Mouse (Mus musculus): ENCODE data around the gene Pold4. TPM values are rescaled to one million over a fixed set of nuclear protein-coding genes. Genes with fewer than 3 reads are reported as not detected.

Gene Pold4
- total and polyA plus RNA-seq, 3 experiments, result 36.8 to 76.4 (median 53.4) TPM

- Histone ChIP-seq H3K79me2 (replicated peaks; ENCODE audit: control insufficient read depth, extremely low read depth, insufficient read depth, poor library complexity, severe bottlenecking) (no peaks in the 10 kb centered on the region), H3K4me1 (ENCODE audit: control insufficient read depth in 1 of 2, insufficient read depth in 2 of 2) (peaks cover 24 to 63% of the 10 kb centered on the region in 2 experiments), H3K36me3 (replicated peaks in 1 of 2; ENCODE audit: control insufficient read depth in 1 of 2, insufficient read depth in 1 of 2, low read length in 1 of 2) (peaks cover 0 to 5% of the 10 kb centered on the region in 2 experiments), H3K27ac (ENCODE audit: insufficient read depth, low read depth) (no peak overlapping the region), H3K9ac (ENCODE audit: insufficient read depth, low read depth) (no peak overlapping the region), H3K27me3 (replicated peaks) (peaks cover 8% of the 10 kb centered on the region), H3K4me2 (ENCODE audit: insufficient read depth, low read depth, poor library complexity, severe bottlenecking) (no peak overlapping the region), H3K9me3 (replicated peaks; ENCODE audit: low read length) (no peaks in the 10 kb centered on the region), H3K4me3 (replicated peaks in 1 of 3; ENCODE audit: low read depth in 2 of 3, low read length in 2 of 3, poor library complexity in 1 of 3) (no peak overlapping the region)
- TF ChIP-seq ZMIZ1 (IDR thresholded peaks at IDR 0.05; ENCODE audit: low read depth, low read length) (no peak), TBP (conservative IDR thresholded peaks at IDR 0.05; ENCODE audit: low read depth, low read length) (no peak), MYC (IDR thresholded peaks at IDR 0.05; ENCODE audit: low read depth, low read length) (no peak), ZKSCAN1 (IDR thresholded peaks at IDR 0.05; ENCODE audit: borderline replicate concordance, low read depth, low read length) (no peak), JUN (IDR thresholded peaks at IDR 0.05; ENCODE audit: insufficient read depth, low read depth, low read length) (no peak), USF1 (IDR thresholded peaks at IDR 0.05; ENCODE audit: low read depth, low read length) (no peak), NRF1 (IDR thresholded peaks at IDR 0.05; ENCODE audit: low read depth, low read length) (no peak), CHD1 (IDR thresholded peaks at IDR 0.05; ENCODE audit: low read depth, low read length) (no peak), ELF1 (IDR thresholded peaks at IDR 0.05; ENCODE audit: low read depth, low read length) (no peak), HCFC1 (IDR thresholded peaks at IDR 0.05; ENCODE audit: low read depth, low read length) (no peak), MAFK (IDR thresholded peaks at IDR 0.05; ENCODE audit: insufficient replicate concordance, low read length) (no peak), ETS1 (conservative IDR thresholded peaks at IDR 0.05; ENCODE audit: low read depth, low read length) (no peak), BHLHE40 (IDR thresholded peaks at IDR 0.05; ENCODE audit: low read depth, low read length) (no peak), CTCF (conservative IDR thresholded peaks at IDR 0.05 in 1 of 2, IDR thresholded peaks at IDR 0.05 in 1 of 2; ENCODE audit: low read depth in 2 of 2, low read length in 2 of 2) (no peak), MAX (IDR thresholded peaks at IDR 0.05; ENCODE audit: low read length) (no peak), NELFE (IDR thresholded peaks at IDR 0.05; ENCODE audit: low read depth, low read length) (no peak), MXI1 (IDR thresholded peaks at IDR 0.05; ENCODE audit: low read depth, low read length) (no peak), MEF2A (IDR thresholded peaks at IDR 0.05; ENCODE audit: borderline replicate concordance, low read depth, low read length) (no peak), ZNF384 (IDR thresholded peaks at IDR 0.05; ENCODE audit: low read depth, low read length) (no peak), SMC3 (IDR thresholded peaks at IDR 0.05; ENCODE audit: low read depth, low read length) (no peak)
- in situ Hi-C loops (cut with MboI; ENCODE audit: low pct_ligation_motif_present, low pct_unique_long_range_greater_than_20kb, low sequenced_read_pairs) (no loop called here), dilution Hi-C loops (cut with MboI; ENCODE audit: extremely low pct_ligation_motif_present, extremely low pct_unique_long_range_greater_than_20kb, low sequenced_read_pairs) (no loop called here)
- DNase-seq (ENCODE audit: extremely low read depth), result no peak
Observed at GRCm38 (mm10) chr19:4228891-4229290, 2.8 kb upstream of the Pold4 start.

DNA sequence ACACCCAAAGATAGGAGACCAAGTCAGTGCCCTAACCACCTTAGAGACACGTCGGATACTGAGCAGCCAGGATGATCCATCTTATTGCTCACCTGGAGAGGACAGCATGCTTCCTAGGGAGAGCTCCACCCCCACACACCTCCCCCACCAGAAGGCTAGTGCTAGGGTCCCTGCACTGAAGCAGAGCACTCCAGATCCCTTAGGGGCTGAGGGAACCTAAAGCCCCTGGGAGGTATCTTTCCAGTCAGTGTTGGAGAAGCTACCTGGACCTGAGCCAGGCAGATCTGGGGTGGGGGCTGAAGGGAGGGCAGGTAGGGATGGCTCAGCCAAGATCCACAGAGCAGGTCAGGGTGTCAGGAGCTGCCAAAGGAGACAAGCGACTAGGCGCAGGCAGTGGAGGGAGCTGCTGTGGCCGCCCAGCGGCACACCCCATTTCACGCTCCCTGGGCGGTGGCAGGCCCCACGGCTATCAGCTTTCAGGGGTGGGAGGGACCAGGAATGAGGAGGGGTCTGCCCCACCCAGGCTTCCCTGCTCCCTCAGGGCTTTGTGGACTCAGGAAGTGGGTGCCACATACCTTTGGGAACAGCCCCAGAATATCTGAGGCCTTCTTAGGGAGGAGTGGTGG, 2.1 kb upstream of the Pold4 start:
- H3K4me2 ChIP-seq (ENCODE audit: insufficient read depth, low read depth, poor library complexity, severe bottlenecking), result no peak overlapping the region
- H3K27me3 ChIP-seq (replicated peaks), result peaks cover 8% of the 10 kb centered on the region
- H3K79me2 ChIP-seq (replicated peaks; ENCODE audit: control insufficient read depth, extremely low read depth, insufficient read depth, poor library complexity, severe bottlenecking), result no peaks in the 10 kb centered on the region
- no peak overlapping the region for H3K4me3 ChIP-seq (replicated peaks in 1 of 3; ENCODE audit: low read depth in 2 of 3, low read length in 2 of 3, poor library complexity in 1 of 3)
- DNase-seq (ENCODE audit: extremely low read depth), result no peak
- H3K9me3 ChIP-seq (replicated peaks; ENCODE audit: low read length), result no peaks in the 10 kb centered on the region
- in situ Hi-C loops (cut with MboI; ENCODE audit: low pct_ligation_motif_present, low pct_unique_long_range_greater_than_20kb, low sequenced_read_pairs), result no loop called here
- H3K9ac ChIP-seq (ENCODE audit: insufficient read depth, low read depth), result no peak overlapping the region
- dilution Hi-C loops (cut with MboI; ENCODE audit: extremely low pct_ligation_motif_present, extremely low pct_unique_long_range_greater_than_20kb, low sequenced_read_pairs), result no loop called here
- TF ChIP-seq UBTF (IDR thresholded peaks at IDR 0.05; ENCODE audit: low read depth, low read length) (no peak), ZKSCAN1 (IDR thresholded peaks at IDR 0.05; ENCODE audit: borderline replicate concordance, low read depth, low read length) (no peak), KAT2A (IDR thresholded peaks at IDR 0.05; ENCODE audit: insufficient replicate concordance, low read length) (no peak), PAX5 (IDR thresholded peaks at IDR 0.05; ENCODE audit: low read length) (no peak), GABPA (IDR thresholded peaks at IDR 0.05; ENCODE audit: insufficient replicate concordance, low read depth, low read length) (no peak), NRF1 (IDR thresholded peaks at IDR 0.05; ENCODE audit: low read depth, low read length) (no peak), MXI1 (IDR thresholded peaks at IDR 0.05; ENCODE audit: low read depth, low read length) (no peak), MAZ (IDR thresholded peaks at IDR 0.05; ENCODE audit: low read depth, low read length) (no peak), CHD1 (IDR thresholded peaks at IDR 0.05; ENCODE audit: low read depth, low read length) (no peak), MYC (IDR thresholded peaks at IDR 0.05; ENCODE audit: low read depth, low read length) (no peak), RAD21 (IDR thresholded peaks at IDR 0.05; ENCODE audit: low read depth, low read length) (no peak), JUND (conservative IDR thresholded peaks at IDR 0.05; ENCODE audit: low read depth, low read length) (no peak), TBP (conservative IDR thresholded peaks at IDR 0.05; ENCODE audit: low read depth, low read length) (no peak), HCFC1 (IDR thresholded peaks at IDR 0.05; ENCODE audit: low read depth, low read length) (no peak), ELF1 (IDR thresholded peaks at IDR 0.05; ENCODE audit: low read depth, low read length) (no peak), CTCF (conservative IDR thresholded peaks at IDR 0.05 in 1 of 2, IDR thresholded peaks at IDR 0.05 in 1 of 2; ENCODE audit: low read depth in 2 of 2, low read length in 2 of 2) (no peak), E2F4 (IDR thresholded peaks at IDR 0.05; ENCODE audit: insufficient replicate concordance, low read depth, low read length) (no peak), ZNF384 (IDR thresholded peaks at IDR 0.05; ENCODE audit: low read depth, low read length) (no peak)
- H3K36me3 ChIP-seq (replicated peaks in 1 of 2; ENCODE audit: control insufficient read depth in 1 of 2, insufficient read depth in 1 of 2, low read length in 1 of 2), result peaks cover 0 to 5% of the 10 kb centered on the region in 2 experiments
- H3K27ac ChIP-seq (ENCODE audit: insufficient read depth, low read depth), result no peak overlapping the region
- H3K4me1 ChIP-seq (ENCODE audit: control insufficient read depth in 1 of 2, insufficient read depth in 2 of 2), result peaks cover 24 to 63% of the 10 kb centered on the region in 2 experiments

Measured in CH12.LX (cell line).